Mouse (Mus musculus) limb, embryonic 14.5 days (tissue): ENCODE data around the gene Akt1. TPM values are rescaled to one million over a fixed set of nuclear protein-coding genes. Genes with fewer than 3 reads are reported as not detected.

Experiments used
- ATAC-seq: fragments of 200-750 bp; cut with Nextera tagmentation; 2 replicates; pipeline ENCODE4 v1.8.0; 2017; ENCODE audit warnings: low read depth, moderate number of reproducible peaks, moderate TSS enrichment; ENCODE audit not compliant: low FRiP score
- DNase-seq: peaks from one replicate; pipeline ENCODE4 v3.0.0-alpha.2; 2015; ENCODE audit warnings: low spot score
- H3K27ac ChIP-seq: fragments of 300-500 bp; sonication (generic); replicated peaks from 2 replicates; pipeline ENCODE4 v1.5.1; 2014; ENCODE audit warnings: low read depth, mild to moderate bottlenecking, low read length, moderate library complexity, mixed read lengths
- H3K27me3 ChIP-seq: fragments of 300-500 bp; sonication (generic); 2 replicates; pipeline ENCODE4 v1.6.1; 2014; ENCODE audit warnings: low read length, mixed read lengths; ENCODE audit not compliant: control insufficient read depth, insufficient read depth
- H3K36me3 ChIP-seq: fragments of 300-500 bp; sonication (generic); 2 replicates; pipeline ENCODE4 v1.6.1; 2014; ENCODE audit warnings: mild to moderate bottlenecking, low read length, moderate library complexity, mixed read lengths; ENCODE audit not compliant: control insufficient read depth, insufficient read depth
- H3K4me1 ChIP-seq: fragments of 300-500 bp; sonication (generic); 2 replicates; pipeline ENCODE4 v1.6.1; 2014; ENCODE audit warnings: antibody characterized with exemption, low read length, mixed read lengths; ENCODE audit not compliant: control insufficient read depth, insufficient read depth
- H3K4me2 ChIP-seq: fragments of 300-500 bp; sonication (generic); replicated peaks from 2 replicates; pipeline ENCODE4 v1.6.1; 2014; ENCODE audit warnings: low read depth, mild to moderate bottlenecking, low read length, moderate library complexity; ENCODE audit not compliant: severe bottlenecking
- H3K4me3 ChIP-seq: fragments of 300-500 bp; sonication (generic); replicated peaks from 2 replicates; pipeline ENCODE4 v1.5.1; 2014; ENCODE audit warnings: low read length
- H3K9ac ChIP-seq: fragments of 300-500 bp; sonication (generic); 2 replicates; pipeline ENCODE4 v1.6.1; 2014; ENCODE audit warnings: mild to moderate bottlenecking, low read depth, low read length, moderate library complexity; ENCODE audit not compliant: severe bottlenecking
- H3K9me3 ChIP-seq: fragments of 300-500 bp; sonication (generic); 2 replicates; pipeline ENCODE4 v1.6.1; 2016; ENCODE audit warnings: low read length; ENCODE audit not compliant: control insufficient read depth
- POLR2A ChIP-seq: fragments of 200-500 bp; IDR thresholded peaks from 2 replicates; pipeline ENCODE4 v1.8.0; 2012; ENCODE audit warnings: inconsistent platforms, mild to moderate bottlenecking, moderate library complexity, borderline replicate concordance; ENCODE audit not compliant: insufficient read depth, insufficient read length; ENCODE audit errors: extremely low read depth
- WGBS: fragments of 180-500 bp; shearing (Covaris S2); extraction: QIAGEN DNeasy Blood & Tissue Kit; methylation state at CpG from one replicate; pipeline ENCODE4 v1.1.7; 2014; 5-methylcytosine and 5-hydroxymethylcytosine counted together
- polyA plus RNA-seq, 2 experiments: library from polyadenylated mRNA; depleted of rRNA in 1 of 2; stranded (reverse) in 1 of 2; unstranded in 1 of 2; fragments of >200 nt; fragmentation: Nextera tagmentation in 1 of 2; extraction: Ambion mirVana in 1 of 2; gene quantifications; 2 replicates each; pipeline versions ENCODE4 v1.2.1 to v1.2.3; 2012 to 2014

Akt1 gene
- 305 and 332 TPM in 2 replicates for polyA plus RNA-seq (2012; rRNA removed)
- 148 and 181 TPM in 2 replicates for polyA plus RNA-seq (2014; fragmentation: Nextera tagmentation; extraction: Ambion mirVana)

- Histone ChIP-seq H3K9ac (peak within 1 kb of the TSS; percentile 99), H3K27me3 (peaks cover 13% of the 10 kb centered on the region), H3K27ac (peak within 1 kb of the TSS; percentile 93), H3K36me3 (peaks cover 26% of the 10 kb centered on the region), H3K4me1 (peaks cover 31% of the 10 kb centered on the region), H3K4me2 (peak within 1 kb of the TSS; percentile 94), H3K9me3 (no peaks in the 10 kb centered on the region), H3K4me3 (peak within 1 kb of the TSS; percentile 99)
- ATAC-seq = peak; percentile 42
- peak; percentile 72 for DNase-seq
- WGBS = 1% methylated on average over 24 of the region's 70 CpGs
- TF ChIP-seq POLR2A = no peak
Observed at GRCm38 (mm10) chr12:112674132-112675011, at the start of gene Akt1. Akt1 (minus strand) TSS chr12:112674884.

DNA sequence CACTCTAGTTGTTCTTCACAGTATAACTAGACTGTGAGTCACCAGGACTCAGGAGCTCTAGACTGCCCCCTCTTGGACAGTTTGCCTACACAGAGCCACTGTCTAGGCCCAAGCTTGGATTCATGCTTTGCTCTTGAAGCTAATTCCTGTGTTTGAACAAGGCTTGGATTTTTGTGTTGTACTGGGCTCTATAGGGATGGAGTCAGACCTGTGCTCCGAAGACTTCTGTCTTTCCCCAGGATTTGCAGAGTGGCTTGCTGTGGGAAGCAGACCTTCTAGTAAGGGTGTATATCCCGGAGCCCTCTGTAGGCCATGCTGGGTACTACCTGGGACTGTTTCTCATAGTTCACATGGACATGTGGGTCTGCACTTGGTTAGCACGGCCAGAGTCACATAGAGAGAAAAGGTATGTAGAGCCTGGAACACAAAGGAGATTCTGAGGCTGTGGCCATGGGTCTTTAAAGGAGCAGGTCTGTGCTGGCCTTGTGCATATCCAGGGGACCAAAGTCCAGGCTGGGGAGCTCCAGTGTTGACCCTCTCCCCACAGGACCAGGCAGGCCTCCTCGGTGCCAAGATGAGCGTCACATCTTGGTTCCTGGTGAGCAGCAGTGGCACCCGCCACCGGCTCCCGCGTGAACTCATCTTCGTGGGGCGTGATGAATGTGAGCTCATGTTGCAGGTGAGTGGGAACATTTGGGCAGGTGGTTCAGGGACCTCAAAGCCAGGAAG, 49.6 kb upstream of the Akt1 start:
- Histone ChIP-seq H3K36me3 (peaks cover 17% of the 10 kb centered on the region), H3K27ac (no peak overlapping the region), H3K4me2 (no peak overlapping the region), H3K4me3 (no peak overlapping the region), H3K9me3 (no peaks in the 10 kb centered on the region), H3K4me1 (peaks cover 17% of the 10 kb centered on the region; the same call in 1 of the 2 replicates), H3K27me3 (no peaks in the 10 kb centered on the region), H3K9ac (no peak overlapping the region)
- DNase-seq = peak; percentile 73
- TF ChIP-seq POLR2A = no peak
- peak; percentile 21; the same call in 1 of the 2 replicates for ATAC-seq
- WGBS = 75% methylated on average over 11 of the region's 11 CpGs

DNA sequence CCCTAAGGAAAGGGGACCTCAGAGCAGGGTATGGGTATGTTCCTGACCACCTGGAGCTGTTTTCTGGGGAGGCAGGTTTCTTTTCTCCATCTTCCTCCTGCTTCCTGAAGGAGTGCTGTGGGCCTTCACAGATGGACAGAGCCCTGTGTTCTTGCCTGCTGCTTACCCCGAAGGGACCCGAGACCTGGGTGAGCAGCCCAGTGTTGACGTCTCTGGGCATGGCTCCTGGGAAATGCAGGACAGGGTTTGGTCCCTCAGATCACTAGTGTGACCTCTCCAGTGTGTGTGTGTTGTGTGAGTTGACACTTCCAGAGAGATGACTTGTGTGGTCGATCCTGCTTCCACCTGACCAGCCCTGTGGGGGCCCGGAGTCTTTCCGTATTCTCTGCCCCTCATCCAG, 48.8 kb upstream of the Akt1 start:
- Histone ChIP-seq H3K27ac (no peak overlapping the region), H3K4me2 (peak overlapping the region; percentile 85), H3K27me3 (no peaks in the 10 kb centered on the region), H3K4me1 (peaks cover 17% of the 10 kb centered on the region; the same call in 1 of the 2 replicates), H3K36me3 (peaks cover 17% of the 10 kb centered on the region), H3K4me3 (peak overlapping the region; percentile 86), H3K9ac (0 out of 2 replicates have a peak overlapping the region, but pooled peaks have one; percentile 85), H3K9me3 (no peaks in the 10 kb centered on the region)
- ATAC-seq = no peak
- DNase-seq = no peak
- WGBS = 96% methylated on average over 6 of the region's 6 CpGs
- TF ChIP-seq POLR2A = no peak

DNA sequence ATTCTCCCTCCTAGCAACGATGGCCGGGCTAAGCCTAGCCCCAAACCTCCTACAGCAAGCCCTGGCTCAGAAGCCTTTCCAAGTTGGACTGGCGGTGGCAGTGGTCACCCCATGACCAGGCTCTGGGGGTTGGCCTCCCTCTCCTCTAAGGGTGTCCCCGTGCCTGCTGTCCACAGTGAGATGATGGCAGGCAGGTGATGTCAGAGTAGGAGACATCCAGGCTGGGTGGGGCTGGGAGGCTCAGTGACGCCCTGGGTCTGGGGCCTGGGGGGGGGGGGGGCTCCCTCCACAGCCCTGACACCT, 48.3 kb upstream of the Akt1 start:
- WGBS = 8% methylated on average over 4 of the region's 5 CpGs
- Histone ChIP-seq H3K27ac (no peak overlapping the region), H3K9me3 (no peaks in the 10 kb centered on the region), H3K4me3 (peak overlapping the region; percentile 86), H3K9ac (peak overlapping the region; percentile 85), H3K36me3 (peaks cover 17% of the 10 kb centered on the region), H3K4me1 (peaks cover 17% of the 10 kb centered on the region; the same call in 1 of the 2 replicates), H3K4me2 (peak overlapping the region; percentile 85), H3K27me3 (no peaks in the 10 kb centered on the region)
- no peak for TF ChIP-seq POLR2A
- DNase-seq (no peak), ATAC-seq (no peak)
